Mouse (Mus musculus) myocyte (in vitro differentiated cells): ENCODE results near the gene Psenen.

ENCODE experiments used
- CEBPB ChIP-seq: IDR thresholded peaks from 2 replicates; pipeline ENCODE4 v1.6.1; 2011; ENCODE audit warnings: mild to moderate bottlenecking, moderate library complexity; ENCODE audit not compliant: poor library complexity, insufficient read depth, severe bottlenecking
- E2F4 ChIP-seq: IDR thresholded peaks from one replicate; pipeline ENCODE4 v1.6.1; 2011; ENCODE audit warnings: mild to moderate bottlenecking, control low read depth, moderate library complexity; ENCODE audit not compliant: insufficient read depth
- MAX ChIP-seq: IDR thresholded peaks from one replicate; pipeline ENCODE4 v1.6.1; 2011; ENCODE audit warnings: low read depth, mild to moderate bottlenecking, control low read depth
- MYOG ChIP-seq, 3 experiments: IDR thresholded peaks; one replicate each; pipeline ENCODE4 v1.6.1; 2011; ENCODE audit warnings: control low read depth in 2 of 3, low read depth in 2 of 3, mild to moderate bottlenecking in 2 of 3; ENCODE audit not compliant: insufficient read length in 2 of 3, control insufficient read depth in 1 of 3, insufficient read depth in 1 of 3
- POLR2A ChIP-seq: IDR thresholded peaks from one replicate; pipeline ENCODE4 v1.6.1; 2011; ENCODE audit warnings: low read depth, mild to moderate bottlenecking, control low read depth, moderate library complexity; ENCODE audit not compliant: insufficient read length
- TCF3 ChIP-seq: IDR thresholded peaks from one replicate; pipeline ENCODE4 v1.6.1; 2011; ENCODE audit warnings: low read depth, control low read depth; ENCODE audit not compliant: insufficient read length

DNA sequence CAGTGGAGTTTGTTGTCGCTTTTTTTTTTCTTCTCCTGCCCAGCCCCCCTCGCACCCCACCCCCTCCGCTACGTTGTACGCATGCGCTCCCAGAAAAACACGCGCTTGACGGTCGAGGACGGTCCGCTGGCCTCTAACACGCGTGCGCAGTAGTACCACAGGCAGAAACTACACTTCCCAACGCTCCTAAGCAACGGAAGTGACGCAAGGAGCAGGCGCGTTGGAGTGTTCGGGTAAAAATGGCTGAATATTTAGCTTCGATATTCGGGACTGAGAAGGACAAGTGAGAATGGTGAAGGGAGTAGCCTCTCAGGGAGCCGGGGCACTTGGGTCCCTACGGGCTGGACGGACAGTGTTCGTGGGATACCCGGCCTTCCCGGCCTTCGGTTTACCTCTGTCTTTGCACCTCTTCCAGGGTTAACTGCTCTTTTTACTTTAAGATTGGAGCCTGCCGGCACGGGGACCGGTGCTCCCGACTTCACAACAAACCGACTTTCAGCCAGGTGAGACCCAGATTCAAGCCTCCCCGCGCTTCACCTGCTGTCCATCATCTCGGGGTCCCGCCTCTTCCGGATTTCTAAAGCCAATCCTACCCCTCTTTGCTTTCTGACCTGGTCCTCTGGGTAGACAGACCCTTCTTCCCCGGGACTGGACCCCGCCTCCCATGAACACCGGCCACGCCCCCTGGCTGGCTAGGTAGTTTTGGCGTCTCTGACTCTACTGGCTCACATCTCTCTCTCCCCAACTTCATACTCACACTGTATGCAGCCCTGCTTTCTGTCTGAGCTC, at the start of gene Psenen, which contains the start of the genes U2af1l4 and Gm49396:
- TF ChIP-seq CEBPB, result no peak
- TF ChIP-seq MAX, result no peak
- no peak for TF ChIP-seq E2F4
- no peak for TF ChIP-seq MYOG (IDR thresholded peaks at IDR 0.05; ENCODE audit: control insufficient read depth in 1 of 3, insufficient read depth in 1 of 3, insufficient read length in 2 of 3, low read depth in 2 of 3)
- peak; percentile 27 for TF ChIP-seq POLR2A
- TF ChIP-seq TCF3, result no peak
